Mouse (Mus musculus): ENCODE measurements at regions not wholly inside any gene's neighbourhood (a gene's known extent, or its start where the extent isn't known, plus 50 kb on each side); places are given as distances from the start of the nearest gene placed in this dataset.

GRCm38 (mm10) chr13:53900406-53901025, 155.0 kb downstream of the Drd1 start:
- no peaks in the 10 kb centered on the region for H3K27me3 ChIP-seq
- WGBS = 81% methylated on average over 3 of the region's 3 CpGs
- 0 out of 2 replicates have a peak, but pooled peaks cover 5% of the 10 kb centered on the region for H3K9me3 ChIP-seq
- H3K4me3 ChIP-seq = no peak overlapping the region
- no peaks in the 10 kb centered on the region for H3K4me1 ChIP-seq
- no peak overlapping the region for H3K4me2 ChIP-seq
- no peak overlapping the region for H3K27ac ChIP-seq
- no peak overlapping the region for H3K9ac ChIP-seq
- ATAC-seq (ENCODE audit: insufficient number of reproducible peaks, insufficient read depth, low FRiP score, low TSS enrichment, low read depth) = no peak
- no peaks in the 10 kb centered on the region for H3K36me3 ChIP-seq

GRCm38 (mm10) chr13:53898351-53898750, 157.2 kb downstream of the Drd1 start:
- H3K27me3 ChIP-seq = no peaks in the 10 kb centered on the region
- no peak for ATAC-seq (ENCODE audit: insufficient number of reproducible peaks, insufficient read depth, low FRiP score, low TSS enrichment, low read depth)
- H3K4me2 ChIP-seq = no peak overlapping the region
- no peaks in the 10 kb centered on the region for H3K36me3 ChIP-seq
- WGBS = 71% methylated on average over 10 of the region's 10 CpGs
- H3K9me3 ChIP-seq = 0 out of 2 replicates have a peak, but pooled peaks cover 5% of the 10 kb centered on the region
- no peak overlapping the region for H3K27ac ChIP-seq
- no peak overlapping the region for H3K9ac ChIP-seq
- no peak overlapping the region for H3K4me3 ChIP-seq
- H3K4me1 ChIP-seq = no peaks in the 10 kb centered on the region

GRCm38 (mm10) chr13:53897176-53897575, 158.3 kb downstream of the Drd1 start:
- no peak overlapping the region for H3K4me2 ChIP-seq
- H3K36me3 ChIP-seq = no peaks in the 10 kb centered on the region
- no peak overlapping the region for H3K27ac ChIP-seq
- H3K27me3 ChIP-seq = no peaks in the 10 kb centered on the region
- no peaks in the 10 kb centered on the region for H3K4me1 ChIP-seq
- H3K9me3 ChIP-seq = 0 out of 2 replicates have a peak, but pooled peaks cover 5% of the 10 kb centered on the region
- no peak for ATAC-seq (ENCODE audit: insufficient number of reproducible peaks, insufficient read depth, low FRiP score, low TSS enrichment, low read depth)
- H3K4me3 ChIP-seq = no peak overlapping the region
- no peak overlapping the region for H3K9ac ChIP-seq
- WGBS = 98% methylated on average over 2 of the region's 2 CpGs

GRCm38 (mm10) chr13:53888411-53888810, 167.1 kb downstream of the Drd1 start:
- H3K9ac ChIP-seq = no peak overlapping the region
- H3K4me2 ChIP-seq = no peak overlapping the region
- no peaks in the 10 kb centered on the region for H3K9me3 ChIP-seq
- ATAC-seq (ENCODE audit: insufficient number of reproducible peaks, insufficient read depth, low FRiP score, low TSS enrichment, low read depth) = no peak
- no peak overlapping the region for H3K4me3 ChIP-seq
- WGBS = 86% methylated on average over 3 of the region's 3 CpGs
- H3K27ac ChIP-seq = no peak overlapping the region
- H3K27me3 ChIP-seq = no peaks in the 10 kb centered on the region
- no peaks in the 10 kb centered on the region for H3K36me3 ChIP-seq
- 0 out of 2 replicates have a peak, but pooled peaks cover 3% of the 10 kb centered on the region for H3K4me1 ChIP-seq

GRCm38 (mm10) chr13:53885756-53886155, 169.7 kb downstream of the Drd1 start:
- no peak overlapping the region for H3K4me2 ChIP-seq
- no peak overlapping the region for H3K4me3 ChIP-seq
- no peaks in the 10 kb centered on the region for H3K36me3 ChIP-seq
- H3K4me1 ChIP-seq = peaks cover 5% of the 10 kb centered on the region; the same call in 1 of the 2 replicates
- no peak overlapping the region for H3K9ac ChIP-seq
- no peaks in the 10 kb centered on the region for H3K9me3 ChIP-seq
- H3K27ac ChIP-seq = no peak overlapping the region
- H3K27me3 ChIP-seq = no peaks in the 10 kb centered on the region
- no peak for ATAC-seq (ENCODE audit: insufficient number of reproducible peaks, insufficient read depth, low FRiP score, low TSS enrichment, low read depth)
- 80% methylated on average over 10 of the region's 10 CpGs for WGBS

- Histone ChIP-seq H3K36me3 (no peaks in the 10 kb centered on the region), H3K27me3 (no peaks in the 10 kb centered on the region), H3K9ac (no peak overlapping the region), H3K9me3 (peaks cover 5% of the 10 kb centered on the region), H3K4me1 (peaks cover 9% of the 10 kb centered on the region), H3K4me3 (no peak overlapping the region), H3K4me2 (no peak overlapping the region), H3K27ac (no peak overlapping the region)
- ATAC-seq (ENCODE audit: insufficient number of reproducible peaks, insufficient read depth, low FRiP score, low TSS enrichment, low read depth) = no peak
- WGBS = 85% methylated on average over 6 of the region's 6 CpGs
Measured at GRCm38 (mm10) chr13:53883206-53883605, 172.3 kb downstream of the Drd1 start.

GRCm38 (mm10) chr13:53880466-53881250, 174.8 kb downstream of the Drd1 start:
- Histone ChIP-seq H3K36me3 (no peaks in the 10 kb centered on the region), H3K27me3 (no peaks in the 10 kb centered on the region), H3K4me1 (peaks cover 9% of the 10 kb centered on the region), H3K4me2 (no peak overlapping the region), H3K27ac (no peak overlapping the region), H3K9me3 (peaks cover 5% of the 10 kb centered on the region), H3K4me3 (no peak overlapping the region), H3K9ac (0 out of 2 replicates have a peak overlapping the region, but pooled peaks have one; percentile 21)
- ATAC-seq (ENCODE audit: insufficient number of reproducible peaks, insufficient read depth, low FRiP score, low TSS enrichment, low read depth) = no peak
- 24% methylated on average over 10 of the region's 10 CpGs for WGBS

GRCm38 (mm10) chr13:53875546-53875945, 180.0 kb downstream of the Drd1 start:
- no peak overlapping the region for H3K4me2 ChIP-seq
- no peak overlapping the region for H3K4me3 ChIP-seq
- no peak overlapping the region for H3K27ac ChIP-seq
- H3K9me3 ChIP-seq = peaks cover 5% of the 10 kb centered on the region
- 77% methylated on average over 4 of the region's 4 CpGs for WGBS
- no peak overlapping the region for H3K9ac ChIP-seq
- H3K4me1 ChIP-seq = peaks cover 4% of the 10 kb centered on the region
- no peaks in the 10 kb centered on the region for H3K36me3 ChIP-seq
- H3K27me3 ChIP-seq = no peaks in the 10 kb centered on the region
- ATAC-seq (ENCODE audit: insufficient number of reproducible peaks, insufficient read depth, low FRiP score, low TSS enrichment, low read depth) = no peak

- 67% methylated on average over 5 of the region's 5 CpGs for WGBS
- H3K27ac ChIP-seq = no peak overlapping the region
- ATAC-seq (ENCODE audit: insufficient number of reproducible peaks, insufficient read depth, low FRiP score, low TSS enrichment, low read depth) = no peak
Measured at GRCm38 (mm10) chr13:53865323-53865722, 190.2 kb downstream of the Drd1 start.

GRCm38 (mm10) chr13:53862336-53862735, 193.2 kb downstream of the Drd1 start:
- WGBS = 27% methylated on average over 4 of the region's 4 CpGs
- Histone ChIP-seq H3K4me1 (peaks cover 7% of the 10 kb centered on the region; the same call in 1 of the 2 replicates), H3K4me2 (peak overlapping the region; percentile 43), H3K4me3 (no peak overlapping the region), H3K9ac (no peak overlapping the region), H3K27me3 (peaks cover 5% of the 10 kb centered on the region; the same call in 1 of the 2 replicates), H3K36me3 (no peaks in the 10 kb centered on the region), H3K9me3 (no peaks in the 10 kb centered on the region), H3K27ac (no peak overlapping the region)
- ATAC-seq (ENCODE audit: insufficient number of reproducible peaks, insufficient read depth, low FRiP score, low TSS enrichment, low read depth) = no peak

More at GRCm38 (mm10) chr13:53865323-53865722, 190.2 kb downstream of the Drd1 start:
- Histone ChIP-seq H3K4me3 (no peak overlapping the region), H3K9me3 (no peaks in the 10 kb centered on the region), H3K27me3 (no peaks in the 10 kb centered on the region), H3K36me3 (no peaks in the 10 kb centered on the region), H3K4me1 (peaks cover 7% of the 10 kb centered on the region; the same call in 1 of the 2 replicates), H3K9ac (no peak overlapping the region), H3K4me2 (no peak overlapping the region)

- peaks cover 10% of the 10 kb centered on the region; the same call in 1 of the 2 replicates for H3K27me3 ChIP-seq
- H3K36me3 ChIP-seq = no peaks in the 10 kb centered on the region
- H3K4me3 ChIP-seq = no peak overlapping the region
- WGBS = 58% methylated on average over 2 of the region's 2 CpGs
- no peak for ATAC-seq (ENCODE audit: insufficient number of reproducible peaks, insufficient read depth, low FRiP score, low TSS enrichment, low read depth)
- H3K27ac ChIP-seq = no peak overlapping the region
- H3K4me2 ChIP-seq = no peak overlapping the region
- no peak overlapping the region for H3K9ac ChIP-seq
- H3K9me3 ChIP-seq = no peaks in the 10 kb centered on the region
- H3K4me1 ChIP-seq = no peaks in the 10 kb centered on the region
Measured at GRCm38 (mm10) chr13:53854196-53854595, 201.3 kb downstream of the Drd1 start.

- H3K27me3 ChIP-seq = no peaks in the 10 kb centered on the region; the same call in 1 of the 2 replicates
- H3K9me3 ChIP-seq = no peaks in the 10 kb centered on the region
- H3K27ac ChIP-seq = no peak overlapping the region
- H3K4me2 ChIP-seq = no peak overlapping the region
- no peaks in the 10 kb centered on the region for H3K36me3 ChIP-seq
- H3K9ac ChIP-seq = no peak overlapping the region
- H3K4me3 ChIP-seq = no peak overlapping the region
- WGBS = 71% methylated on average over 9 of the region's 9 CpGs
- no peaks in the 10 kb centered on the region for H3K4me1 ChIP-seq
- ATAC-seq (ENCODE audit: insufficient number of reproducible peaks, insufficient read depth, low FRiP score, low TSS enrichment, low read depth) = no peak
Measured at GRCm38 (mm10) chr13:53850146-53850545, 205.4 kb downstream of the Drd1 start.

Data from embryonic facial prominence, embryonic 13.5 days (tissue).